Mouse (Mus musculus) gastrocnemius, postnatal 10 days (tissue): ENCODE results near the gene Mzf1. TPM values are rescaled to one million over a fixed set of nuclear protein-coding genes. Genes with fewer than 3 reads are reported as not detected.
"Not testable (repeated sequence)": the region's sequence is repeated elsewhere in the genome, so short reads cannot be mapped to it uniquely, and the experiment has no call there.

Experiments used
- DNase-seq: peaks from one replicate; pipeline ENCODE4 v3.0.0; 2021; ENCODE audit warnings: mixed read lengths
- long read RNA-seq, 2 experiments: library from polyadenylated mRNA; stranded (forward); transcript quantifications; one replicate each; pipeline ENCODE4 v2.0.0; 2021
- total RNA-seq, 2 experiments: library from RNA; stranded (reverse); gene quantifications; 2 replicates each; pipeline ENCODE4 v1.2.3; 2021

Mzf1 gene
- total RNA-seq = 1 to 10 TPM; 1.2 to 1.5 TPM
- long read RNA-seq, experiment 1, partial matches to known transcripts = 0 of 1 reads
- long read RNA-seq, experiment 1, other reads (novel, unspliced or antisense) = 0 of 1 reads
- long read RNA-seq, experiment 2, partial matches to known transcripts = 0 of 1 reads
- long read RNA-seq, experiment 2, other reads (novel, unspliced or antisense) = 1 of 1 reads

DNA sequence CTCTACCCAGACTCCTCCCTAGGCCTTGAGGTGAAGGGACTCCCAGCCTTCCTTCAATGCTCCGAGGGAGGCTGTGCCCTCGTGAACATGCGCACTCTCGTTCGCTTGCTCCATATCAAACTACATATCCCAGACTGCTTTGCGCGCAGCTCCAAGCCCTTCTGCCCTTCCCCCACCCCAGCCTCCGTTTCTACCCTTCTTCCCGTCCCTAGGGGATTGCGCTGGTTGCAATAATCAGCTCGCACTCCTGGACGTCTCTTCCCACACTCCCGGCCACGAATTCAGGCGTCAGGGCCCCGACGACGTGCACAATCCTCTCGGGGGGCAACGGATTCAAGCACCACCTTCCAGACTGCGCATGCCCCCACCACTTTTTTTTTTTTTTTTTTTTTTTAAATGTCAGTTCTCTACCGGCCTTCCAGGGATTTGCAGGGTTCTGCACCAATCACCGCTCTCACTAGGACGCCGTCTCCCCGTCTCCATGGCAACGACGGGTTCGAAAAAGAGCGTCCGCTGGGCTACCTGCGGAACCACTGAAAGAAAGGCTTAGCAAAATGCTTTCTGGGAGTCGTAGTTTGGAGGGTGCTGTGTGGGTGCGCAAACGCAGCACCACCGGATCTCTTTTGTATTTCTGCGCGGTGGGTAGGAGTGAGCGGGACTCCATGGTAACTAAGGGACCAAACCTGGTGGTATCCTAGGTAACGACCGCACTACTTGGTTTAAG lies at the start of gene Mzf1:
Gene Mzf1, minus strand, starts transcription at position 478 of the 724 bp plus-strand sequence.
- peak; percentile 85 for DNase-seq

DNA sequence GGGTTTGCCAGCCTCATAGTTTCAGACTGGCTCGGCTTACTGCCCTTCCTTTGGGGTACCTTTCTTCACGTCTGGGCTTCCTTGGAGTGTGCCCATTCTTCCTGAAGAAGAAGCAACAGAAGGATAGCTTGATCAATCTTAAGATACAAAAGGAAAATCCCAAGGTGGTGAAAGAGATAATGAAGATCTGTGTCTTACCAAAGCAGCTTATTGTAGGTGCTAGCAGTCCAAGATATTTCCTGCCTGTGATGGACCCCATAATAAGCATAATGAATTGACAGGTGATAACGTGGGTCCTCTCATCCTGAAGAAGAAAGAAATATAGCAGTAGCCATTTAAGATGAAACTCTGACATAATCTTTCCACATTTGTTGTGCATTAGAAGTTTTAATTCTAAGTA lies 40.5 kb upstream of the Mzf1 start, which contains the start of gene Vmn1r85:
Gene Vmn1r85, minus strand, starts transcription at position 101 of the 400 bp plus-strand sequence.
- DNase-seq = no peak

DNA sequence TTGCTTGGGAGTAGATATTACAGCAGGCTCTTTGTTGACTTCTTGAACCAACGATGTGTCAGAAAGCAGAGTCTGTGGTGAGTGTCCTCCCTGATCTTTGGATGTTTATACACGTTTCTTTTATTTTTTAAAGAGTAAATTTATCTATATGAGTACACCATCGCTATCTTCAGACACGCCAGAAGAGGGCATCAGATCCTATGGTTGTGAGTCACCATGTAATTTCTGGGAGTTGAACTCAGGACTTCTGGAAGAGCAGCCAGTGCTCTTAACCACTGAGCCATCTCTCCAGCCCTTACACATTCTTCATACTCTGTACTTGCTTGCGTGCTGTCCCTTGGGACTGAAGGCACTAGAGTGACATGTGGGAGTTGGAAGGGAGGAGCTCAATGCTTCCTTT lies 17.7 kb upstream of the Mzf1 start:
- no peak for DNase-seq

DNA sequence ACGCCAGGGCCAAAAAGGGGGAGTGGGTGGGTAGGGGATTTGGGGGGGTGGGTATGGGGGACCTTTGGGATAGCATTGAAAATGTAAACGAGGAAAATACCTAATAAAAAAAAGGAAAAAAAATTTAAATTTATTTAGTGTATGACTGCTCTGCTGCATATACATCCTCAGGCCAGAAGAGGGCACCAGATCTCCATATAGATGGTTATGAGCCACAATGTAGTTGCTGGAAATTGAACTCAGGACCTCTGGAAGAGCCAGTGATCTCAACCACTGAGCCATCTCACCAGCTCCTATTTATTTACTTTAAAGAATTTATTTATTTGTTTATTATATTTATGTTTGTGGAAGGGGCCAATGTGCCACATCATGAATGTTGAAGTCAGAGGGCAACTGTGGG lies 8.8 kb upstream of the Mzf1 start:
- DNase-seq = not testable (repeated sequence)

DNA sequence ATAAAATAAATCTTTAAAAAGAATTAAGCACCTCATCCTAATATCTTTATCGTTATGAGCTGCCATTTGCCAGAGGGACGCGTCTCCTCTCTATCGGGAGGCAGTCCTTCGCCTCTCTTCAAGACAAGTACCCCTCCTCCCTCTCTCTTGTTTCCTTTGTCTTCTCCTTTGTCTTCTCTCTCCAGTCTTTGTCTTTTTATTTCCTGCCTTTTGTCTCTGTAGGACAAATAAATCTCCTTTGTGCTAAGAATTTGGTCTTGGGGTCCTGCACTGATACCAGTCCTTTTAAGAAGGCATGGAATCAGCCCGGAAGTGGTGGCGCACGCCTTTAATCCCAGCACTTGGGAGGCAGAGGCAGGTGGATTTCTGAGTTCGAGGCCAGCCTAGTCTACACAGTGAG lies 5.0 kb upstream of the Mzf1 start:
- DNase-seq = no peak

DNA sequence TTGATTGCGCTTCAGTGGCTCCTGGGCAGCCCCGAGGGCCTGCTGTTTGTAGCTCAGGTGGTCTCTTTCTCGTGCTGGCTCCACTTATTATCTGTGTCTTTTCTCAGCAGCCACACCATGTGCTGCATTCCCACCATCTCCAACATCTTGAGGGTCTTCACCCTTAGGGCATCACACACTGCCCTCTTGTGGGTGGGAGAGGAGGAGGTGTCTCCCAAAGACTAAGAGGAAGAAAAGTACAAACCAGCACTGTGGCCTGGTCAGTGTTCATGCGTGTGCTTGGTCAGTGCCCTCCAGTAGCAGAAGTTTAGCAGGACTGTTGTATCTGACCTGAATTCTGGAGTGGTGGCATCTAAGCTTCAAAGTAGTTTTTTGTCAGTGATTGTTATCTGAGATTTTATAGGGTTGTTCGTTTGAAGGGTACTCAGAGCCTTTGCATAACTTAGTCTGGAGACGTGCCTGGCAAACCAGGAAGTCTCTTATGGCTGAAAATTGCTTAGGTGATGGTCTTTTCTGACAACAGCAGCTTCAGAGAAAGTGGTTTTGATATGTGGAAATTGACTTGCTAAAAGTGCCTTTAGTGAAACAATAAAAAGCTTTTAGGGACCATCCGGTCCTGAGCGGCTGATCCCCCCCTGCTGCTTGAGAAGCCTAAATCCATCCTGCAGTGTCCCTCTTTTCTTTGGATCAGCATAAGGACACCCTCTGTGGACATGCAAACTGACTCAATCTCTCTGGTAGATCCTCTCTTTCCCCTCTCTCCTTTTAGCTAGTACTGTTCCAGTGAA lies 2.5 kb upstream of the Mzf1 start:
- no peak for DNase-seq

DNA sequence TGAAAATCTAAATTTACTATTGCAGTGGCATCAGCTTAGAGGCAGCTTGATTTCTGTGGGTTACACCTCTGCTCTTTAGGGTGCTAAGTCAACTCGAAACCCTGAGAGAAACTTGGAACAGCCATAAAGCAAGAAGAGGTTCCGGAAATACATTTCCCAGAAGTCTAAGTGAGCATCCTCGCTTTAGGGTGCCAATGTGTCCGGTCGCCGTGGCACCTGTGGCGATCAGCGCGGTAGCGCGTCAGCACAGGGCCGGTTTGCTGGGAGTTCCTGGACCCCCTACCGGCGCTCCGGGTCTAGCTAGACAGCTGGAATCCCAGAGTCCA lies 640 bp downstream of the Mzf1 start:
- no peak for DNase-seq

DNA sequence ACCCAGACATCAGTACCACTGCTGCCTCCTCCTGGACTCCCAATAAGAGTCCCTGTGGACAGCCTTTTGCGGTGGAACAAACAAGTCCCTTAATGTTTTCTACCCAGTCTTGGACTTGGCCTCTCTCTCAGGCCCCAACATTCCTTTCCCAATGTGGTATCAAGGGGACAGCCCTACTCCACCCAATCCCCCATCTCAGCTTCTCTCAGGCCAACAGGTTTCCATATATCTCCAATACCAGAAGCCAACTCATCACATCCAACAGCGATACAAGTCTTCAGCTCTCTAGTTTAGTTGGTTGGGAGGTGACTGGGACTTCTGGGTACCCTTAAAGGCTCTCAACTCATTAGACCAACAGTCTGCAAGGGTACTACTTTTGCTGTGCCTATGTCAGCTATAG lies 1.1 kb downstream of the Mzf1 start:
- no peak for DNase-seq

DNA sequence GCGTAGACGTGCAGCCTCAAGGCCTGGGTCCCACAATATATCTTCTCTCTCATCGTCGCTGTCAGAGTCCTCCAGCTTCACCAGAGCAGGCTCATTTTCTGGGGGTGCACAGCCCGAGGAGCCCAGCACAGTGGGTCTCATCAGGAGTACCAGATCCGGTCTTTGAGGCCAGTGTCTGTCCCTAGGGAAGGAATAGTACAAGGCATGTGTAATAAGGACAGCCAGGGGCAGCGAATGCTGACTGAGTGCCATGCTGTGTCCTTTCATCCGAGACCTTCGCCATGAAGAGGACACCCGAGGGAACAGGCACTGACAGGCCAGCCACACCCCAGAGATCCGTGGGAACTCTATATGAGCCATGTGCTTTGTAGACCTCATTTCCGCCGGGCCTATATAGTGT lies 1.6 kb downstream of the Mzf1 start:
- no peak for DNase-seq

DNA sequence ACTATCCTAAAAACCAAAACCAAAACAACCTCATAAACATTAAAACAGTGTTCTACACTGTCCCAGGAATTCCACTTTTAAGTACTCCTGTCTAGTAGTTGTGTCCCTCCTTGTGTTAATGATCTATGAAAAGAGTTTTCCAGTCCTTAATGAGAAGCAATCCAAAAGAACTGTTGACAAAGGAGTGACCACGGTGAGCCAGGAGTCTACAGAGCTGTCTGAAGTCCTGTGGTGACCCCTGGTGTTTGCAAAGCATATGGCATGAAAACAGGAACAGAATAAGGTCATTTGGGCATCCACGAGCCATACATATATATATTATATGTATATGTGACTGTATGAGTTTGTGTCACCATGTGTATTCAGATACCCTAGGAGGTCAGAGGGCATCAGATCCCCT lies 8.5 kb downstream of the Mzf1 start:
- DNase-seq = peak; percentile 42

DNA sequence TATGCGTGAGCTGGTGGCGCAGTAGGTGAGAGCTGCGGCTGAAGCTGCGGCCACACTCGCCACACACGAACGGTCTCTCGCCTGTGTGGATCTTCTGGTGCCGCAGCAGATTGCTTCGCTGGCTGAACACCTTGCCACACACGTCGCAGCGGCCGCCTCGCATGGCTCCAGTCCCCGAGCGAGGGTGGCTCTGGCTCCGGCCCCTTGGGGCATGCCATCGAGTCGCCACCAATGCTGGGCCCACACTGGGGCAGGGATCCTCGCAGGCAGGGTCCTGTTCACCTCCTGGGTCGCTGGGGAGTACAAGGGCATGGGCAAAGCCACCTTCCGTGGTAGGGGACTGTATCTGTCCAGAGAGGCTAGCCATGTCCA lies 10.3 kb downstream of the Mzf1 start:
- DNase-seq = no peak

DNA sequence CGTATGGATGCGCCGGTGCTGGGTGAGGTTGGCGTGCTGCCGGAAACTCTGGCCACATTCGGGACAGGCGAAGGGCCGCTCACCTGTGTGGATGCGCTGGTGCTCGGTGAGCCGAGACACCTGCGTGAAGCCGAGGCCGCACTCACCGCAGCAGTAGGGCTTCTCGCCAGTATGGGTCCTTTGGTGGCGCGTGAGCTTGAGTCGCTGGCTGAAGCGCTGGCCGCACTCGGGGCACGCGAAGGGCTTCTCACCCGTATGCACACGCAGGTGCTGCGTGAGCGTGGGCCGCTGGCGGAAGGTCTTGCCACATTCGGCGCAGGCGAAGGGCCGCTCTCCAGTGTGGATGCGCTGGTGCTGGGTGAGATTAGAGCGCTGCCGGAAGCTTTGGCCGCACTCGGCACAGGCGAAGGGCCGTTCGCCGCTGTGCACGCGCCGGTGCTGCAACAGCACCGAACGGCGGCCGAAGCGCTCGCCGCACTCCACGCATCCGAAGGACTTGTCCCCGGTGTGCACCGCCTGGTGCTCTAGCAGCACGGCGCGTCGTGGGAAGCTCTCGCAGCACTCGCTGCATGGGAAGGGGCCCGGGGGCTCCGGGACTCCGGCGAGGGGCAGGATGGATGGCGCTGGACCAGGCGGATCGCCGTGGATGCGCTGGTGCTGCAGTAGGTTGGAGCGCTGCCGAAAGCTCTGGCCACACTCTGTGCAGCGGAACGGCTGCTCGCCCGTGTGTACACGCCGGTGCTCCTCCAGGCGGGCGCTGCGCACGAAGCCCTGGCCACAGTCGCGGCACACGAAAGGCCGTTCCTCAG lies 10.9 kb downstream of the Mzf1 start:
- peak; percentile 50 for DNase-seq

DNA sequence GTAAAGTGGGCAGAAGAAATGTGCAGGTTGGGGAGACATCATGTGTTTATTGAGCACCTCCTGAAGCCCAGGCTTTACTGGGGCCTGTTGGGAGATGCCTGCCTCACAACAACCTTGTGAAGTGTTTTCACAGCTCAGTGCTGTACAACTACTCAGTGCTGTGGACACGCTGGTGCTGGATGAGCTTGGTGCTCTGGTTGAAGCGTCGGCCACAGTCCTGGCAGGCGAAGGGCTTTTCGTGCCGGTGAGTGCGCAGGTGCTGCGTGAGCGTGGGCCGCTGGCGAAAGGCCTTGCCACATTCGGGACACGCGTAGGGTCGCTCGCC lies 11.5 kb downstream of the Mzf1 start:
- no peak for DNase-seq

DNA sequence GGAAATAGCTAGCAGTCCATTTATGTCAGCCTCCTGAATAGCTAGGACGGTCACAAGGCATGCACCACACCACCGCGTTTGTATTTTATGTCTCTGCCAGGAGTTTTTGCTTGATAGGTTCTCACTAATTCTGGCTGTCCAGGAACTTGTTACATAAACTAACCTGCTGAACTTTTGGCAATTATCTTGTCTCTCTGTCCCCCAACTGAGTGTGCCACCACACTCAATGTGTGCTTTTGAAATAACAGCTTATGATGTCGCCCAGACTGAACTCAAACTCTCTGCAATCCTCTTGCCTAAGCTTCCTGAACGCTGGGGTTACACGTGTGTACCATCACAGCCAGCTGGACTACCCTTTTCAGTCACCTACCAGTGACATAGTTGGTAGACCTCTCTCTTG lies 12.1 kb downstream of the Mzf1 start:
- no peak for DNase-seq

DNA sequence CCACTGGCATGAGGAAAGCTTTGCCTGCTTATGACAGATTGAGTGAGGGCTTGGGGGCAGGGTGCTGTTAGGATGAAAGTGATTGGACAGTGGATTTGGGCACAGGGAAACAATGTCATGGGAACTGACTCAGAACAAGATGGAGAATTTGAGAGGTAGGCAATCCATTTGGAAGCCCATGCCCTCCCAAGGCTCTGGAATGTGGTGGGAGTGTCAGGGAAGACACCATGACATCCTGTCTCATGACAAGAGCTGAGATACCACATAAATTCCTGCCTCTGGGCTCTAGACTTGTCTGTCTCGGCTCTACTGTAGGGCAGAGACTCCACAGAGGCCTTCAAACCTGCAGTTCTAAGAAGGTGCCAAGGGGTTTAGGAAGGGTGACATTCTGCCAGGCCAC lies 13.3 kb downstream of the Mzf1 start:
- no peak for DNase-seq

DNA sequence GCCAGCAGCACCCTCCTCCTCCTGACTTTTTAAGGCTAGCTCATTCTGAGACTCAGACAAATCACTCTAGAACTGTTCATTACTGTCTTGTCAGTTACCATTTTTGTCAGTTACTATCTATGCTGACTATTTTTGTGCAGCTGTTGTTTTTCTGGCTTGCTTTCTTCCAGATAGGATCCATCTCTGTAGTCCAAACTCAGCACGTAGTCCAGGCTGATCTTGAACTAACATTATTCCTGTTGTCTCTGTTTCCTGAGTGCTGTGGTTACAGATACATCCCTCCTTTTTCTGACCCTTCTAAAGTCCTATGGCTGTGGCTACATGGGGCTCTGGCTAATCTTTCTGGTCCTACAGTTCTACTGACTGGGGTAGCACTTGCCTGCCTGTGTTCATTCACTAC lies 15.4 kb downstream of the Mzf1 start:
- DNase-seq = no peak

DNA sequence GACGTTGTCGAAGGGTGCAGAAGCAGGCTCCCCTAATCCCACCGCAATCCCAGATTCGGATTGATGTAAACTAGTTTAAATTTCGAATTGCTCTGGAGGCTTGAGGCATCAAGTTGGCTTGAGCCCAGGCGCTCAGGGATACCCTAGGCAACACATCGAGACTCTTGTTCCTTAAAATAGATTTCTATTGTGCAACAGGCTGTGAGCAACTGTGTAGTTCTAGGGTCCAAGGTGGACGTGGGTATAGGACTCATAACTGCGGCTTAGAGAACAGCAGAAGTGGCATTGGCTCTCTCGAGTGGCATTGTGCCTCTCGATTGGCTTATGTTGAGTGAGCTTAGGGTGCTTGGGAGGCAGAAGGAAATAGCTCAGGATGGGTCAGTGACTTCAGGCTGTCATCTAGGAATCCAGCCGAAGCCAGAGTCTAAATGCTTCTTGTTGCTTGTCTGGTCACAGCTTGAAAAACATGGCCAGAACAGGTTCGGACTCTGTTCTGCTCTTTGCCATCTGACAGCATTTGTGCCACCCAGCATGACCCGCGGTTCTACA lies 15.9 kb downstream of the Mzf1 start:
- peak; percentile 45 for DNase-seq

DNA sequence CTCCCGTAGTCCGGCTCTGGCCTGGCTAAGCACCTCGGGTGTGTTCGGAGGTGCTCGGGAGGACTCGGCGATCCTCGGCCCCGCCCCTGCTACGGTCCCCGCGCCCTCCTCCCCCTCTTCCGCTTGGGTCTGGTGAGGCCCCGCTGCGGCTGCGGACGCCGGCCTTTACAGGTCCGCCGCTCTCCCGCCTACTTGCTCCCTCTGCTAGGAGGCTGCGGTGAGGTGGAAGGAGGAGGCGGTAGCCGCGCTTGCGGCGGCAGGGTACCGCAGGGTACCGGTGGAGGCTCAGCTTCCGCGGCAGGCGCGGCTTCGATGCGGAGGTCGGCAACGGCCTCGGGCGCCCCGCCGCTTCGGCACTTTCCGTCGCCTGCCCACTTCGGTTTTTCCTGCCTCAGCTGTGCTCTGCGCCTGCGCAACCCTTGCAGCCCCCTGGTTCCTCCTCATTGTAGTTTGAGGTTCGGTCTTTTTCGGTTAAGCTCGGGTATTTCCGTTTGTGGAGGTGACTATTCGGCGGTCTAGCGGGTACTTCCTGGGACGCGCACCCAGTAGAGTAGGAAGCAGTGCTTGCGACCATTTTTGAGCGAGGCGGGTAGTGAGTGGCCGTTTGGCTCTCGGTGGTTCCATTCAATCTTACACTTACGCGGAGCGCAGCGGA lies 16.5 kb downstream of the Mzf1 start, which contains the start of gene Ube2m:
Gene Ube2m, minus strand, starts transcription at position 375 of the 655 bp plus-strand sequence.
- DNase-seq = peak; percentile 99

DNA sequence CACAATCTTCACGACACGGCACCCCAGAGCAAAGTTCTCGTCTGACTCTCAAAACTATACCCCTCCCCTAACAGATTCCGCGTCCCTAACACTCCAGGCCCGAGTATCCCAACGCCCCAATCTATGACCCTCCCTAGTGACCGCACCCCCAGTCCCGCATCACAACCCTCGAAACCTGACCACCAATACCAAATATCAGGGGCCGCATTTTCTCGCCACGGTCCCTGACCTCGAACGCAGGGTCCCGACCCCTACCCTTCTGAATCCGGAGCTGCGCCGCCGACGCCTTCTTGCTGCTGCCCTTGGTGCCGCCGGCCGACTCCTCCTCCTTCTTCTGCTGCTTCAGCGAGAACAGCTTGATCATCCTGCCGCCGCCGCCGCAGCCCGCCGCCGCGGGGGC lies 17.2 kb downstream of the Mzf1 start:
- no peak for DNase-seq

DNA sequence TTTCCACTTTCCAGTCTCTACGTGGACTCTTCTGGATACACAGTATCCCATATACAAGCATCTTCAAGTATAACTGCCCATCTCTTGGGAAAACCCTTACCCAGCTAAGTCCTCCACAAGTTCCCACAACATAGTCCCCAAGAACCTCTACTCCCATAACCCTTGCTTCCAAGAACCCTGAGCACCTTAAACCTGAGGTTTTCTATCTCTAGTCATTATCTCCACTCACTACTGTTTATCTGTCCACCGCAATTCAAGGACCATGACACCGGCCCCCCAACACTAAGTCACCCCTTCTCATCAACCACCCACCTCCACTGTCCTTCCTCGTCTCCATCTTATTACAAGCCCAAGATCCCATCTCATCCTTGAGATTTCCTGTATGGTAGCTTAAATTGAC lies 17.8 kb downstream of the Mzf1 start:
- no peak for DNase-seq

DNA sequence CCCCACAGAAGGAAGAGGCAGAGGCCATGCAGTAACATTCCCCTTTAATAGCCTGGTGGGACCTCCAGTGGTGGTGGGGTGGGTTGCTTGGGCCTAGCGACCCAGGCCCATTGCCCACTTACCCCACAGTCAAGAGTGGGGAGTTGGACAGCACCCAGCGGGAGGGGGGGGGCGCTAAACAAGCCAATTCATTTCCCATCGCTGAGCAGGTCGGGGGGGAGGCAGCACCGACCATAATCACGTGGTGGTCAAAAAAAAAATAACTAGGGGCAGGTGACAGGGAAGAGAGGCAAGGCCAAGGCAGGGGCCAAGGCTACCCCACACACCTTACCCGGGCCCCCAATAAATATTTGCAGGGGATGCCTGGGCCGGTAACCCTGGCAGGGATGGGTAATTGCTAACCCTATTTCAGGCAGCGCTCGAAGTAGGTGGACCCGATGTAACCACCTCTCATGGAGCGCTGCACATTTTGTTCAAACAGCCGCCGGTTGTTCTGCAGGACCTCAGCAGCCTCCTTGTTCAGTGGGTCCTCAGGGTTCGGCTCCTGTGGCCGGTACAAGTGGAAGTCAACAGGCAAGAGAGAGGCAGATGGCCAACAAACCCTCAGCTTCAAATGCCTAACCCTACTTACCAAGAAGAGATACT lies 19.2 kb downstream of the Mzf1 start:
- no peak for DNase-seq
